Mouse (Mus musculus) duodenum, adult 2 months (tissue): ENCODE measurements around the gene Snap29. TPM values are rescaled to one million over a fixed set of nuclear protein-coding genes. Genes with fewer than 3 reads are reported as not detected.

Experiments used
- polyA plus RNA-seq: library from polyadenylated mRNA; depleted of rRNA; stranded (reverse); fragments of >200 nt; gene quantifications from 2 replicates; pipeline ENCODE4 v1.2.3, GENCODE M21; 2012; ENCODE audit warnings: low replicate concordance; rRNA removed

Snap29 gene
- 2.6 and 4.5 TPM in 2 replicates for polyA plus RNA-seq

DNA sequence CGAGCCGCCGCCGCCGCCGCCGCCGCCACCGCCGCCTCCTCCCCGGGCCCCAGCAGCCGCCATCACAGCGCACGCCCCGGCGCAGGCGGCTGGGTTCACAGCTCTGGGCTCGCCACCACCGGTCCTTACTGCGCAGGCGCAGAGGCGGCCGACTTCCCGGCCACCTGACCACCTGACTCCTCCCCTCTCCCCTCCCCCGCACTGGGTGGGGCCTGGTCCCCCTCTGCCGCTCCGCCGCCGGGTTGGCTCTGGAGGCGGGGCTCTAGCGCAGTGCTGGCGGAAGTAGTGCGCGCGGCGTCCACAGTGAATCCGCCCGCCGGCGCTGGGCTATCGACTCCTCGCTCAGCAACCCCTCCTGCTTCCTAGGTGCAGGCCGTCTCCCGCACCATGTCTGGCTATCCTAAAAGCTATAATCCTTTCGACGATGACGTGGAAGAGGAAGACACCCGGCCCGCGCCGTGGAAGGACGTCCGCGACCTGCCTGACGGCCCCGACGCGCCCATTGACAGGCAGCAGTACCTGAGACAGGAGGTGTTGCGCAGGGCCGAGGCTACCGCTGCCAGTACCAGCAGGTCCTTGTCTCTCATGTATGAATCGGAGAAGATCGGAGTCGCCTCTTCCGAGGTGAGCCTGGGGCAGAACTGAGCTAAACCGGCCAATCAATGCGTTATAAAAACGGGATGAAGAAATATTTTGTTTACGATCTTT lies at the start of gene Snap29, which contains the start of gene Pi4ka:
TSS of gene Snap29 (plus strand) at position 251 of the 708 bp plus-strand sequence.
TSS of gene Pi4ka (minus strand) at position 579 of the 708 bp plus-strand sequence.

DNA sequence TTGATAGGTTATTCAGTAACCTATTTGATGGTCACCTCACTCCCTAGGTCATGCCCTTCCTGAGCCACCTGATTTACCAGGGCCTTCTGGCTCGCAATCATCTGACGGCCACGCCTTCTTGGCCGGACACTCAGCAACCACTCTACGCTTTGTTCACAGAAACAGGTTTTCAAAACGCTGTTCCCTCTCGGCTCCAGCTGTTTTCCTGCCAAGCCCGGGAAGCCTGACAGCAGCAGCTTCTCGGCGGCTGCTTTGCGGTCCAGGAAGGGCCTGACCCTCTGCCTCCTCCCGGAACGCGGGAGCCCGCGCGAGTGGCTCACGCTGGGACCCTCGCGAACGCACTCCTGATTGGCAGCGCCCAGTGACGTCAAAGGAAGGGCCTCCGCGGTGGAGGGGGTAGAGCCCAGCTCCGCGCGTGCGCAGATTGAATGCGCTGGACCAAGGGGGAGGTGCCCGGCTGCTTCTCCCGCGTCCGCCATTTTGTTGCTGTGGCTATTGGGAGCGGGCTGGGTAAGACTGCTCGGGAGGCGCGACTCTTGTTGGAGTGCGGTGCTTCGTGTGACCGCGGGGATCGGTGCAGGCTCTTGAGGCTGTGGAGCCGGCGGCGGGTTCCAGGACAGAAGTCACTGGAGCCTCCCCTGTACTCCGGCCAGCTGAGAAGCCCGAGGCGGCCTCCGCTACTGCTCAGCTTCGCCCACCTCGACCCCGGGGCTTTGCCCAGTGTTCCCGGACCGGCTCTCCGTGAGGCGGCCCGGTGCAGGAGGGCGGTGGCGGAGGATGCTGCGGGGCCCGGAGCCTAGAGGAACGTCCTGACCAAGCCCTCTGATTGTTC lies 46.0 kb downstream of the Snap29 start, which contains the start of gene Crkl:
TSS of gene Crkl (plus strand) at position 447 of the 832 bp plus-strand sequence.

Other genes with a start within 250 kb of the Snap29 start
- gene Ube2l3, start 203.3 kb upstream of the Snap29 start, polyA plus RNA-seq: 56.4 and 75.8 TPM in 2 replicates
- gene Rimbp3, start 197.4 kb upstream of the Snap29 start, polyA plus RNA-seq: 0.06 and 0.11 TPM in 2 replicates
- 1.2 and 2.2 TPM in 2 replicates for gene Hic2, start 172.4 kb upstream of the Snap29 start, polyA plus RNA-seq
- gene Tmem191c, start 129.9 kb upstream of the Snap29 start, polyA plus RNA-seq: 6.2 and 12.6 TPM in 2 replicates
- gene Serpind1, start 74.6 kb upstream of the Snap29 start, polyA plus RNA-seq: 0.08 TPM in 1 of 2 replicates, not detected in the other
- gene Pi4ka, start 328 bp downstream of the Snap29 start, polyA plus RNA-seq: 32.3 and 39.8 TPM in 2 replicates
- 26.8 and 38.8 TPM in 2 replicates for gene Crkl, start 46.0 kb downstream of the Snap29 start, polyA plus RNA-seq
- 0.87 and 0.91 TPM in 2 replicates for gene Aifm3, start 83.6 kb downstream of the Snap29 start, polyA plus RNA-seq
- gene Lztr1, start 102.7 kb downstream of the Snap29 start, polyA plus RNA-seq: 143 and 180 TPM in 2 replicates
- gene Thap7, start 125.2 kb downstream of the Snap29 start, polyA plus RNA-seq: 75.3 and 98.6 TPM in 2 replicates
- gene Lrrc74b, start 155.3 kb downstream of the Snap29 start, polyA plus RNA-seq: 0.21 and 0.33 TPM in 2 replicates
- gene P2rx6, start 155.9 kb downstream of the Snap29 start, polyA plus RNA-seq: 1.1 and 1.6 TPM in 2 replicates
- 14.7 and 24.5 TPM in 2 replicates for gene Slc7a4, start 177.2 kb downstream of the Snap29 start, polyA plus RNA-seq
- 17.7 and 54.4 TPM in 2 replicates for gene Smpd4, start 213.4 kb downstream of the Snap29 start, polyA plus RNA-seq
- 0.55 and 0.85 TPM in 2 replicates for gene Ccdc74a, start 240.5 kb downstream of the Snap29 start, polyA plus RNA-seq